Mouse (Mus musculus) forebrain, embryonic 12.5 days (tissue): ENCODE measurements at regions not wholly inside any gene's neighbourhood (a gene's known extent, or its start where the extent isn't known, plus 50 kb on each side); places are given as distances from the start of the nearest gene placed in this dataset.

Experiments used
- ATAC-seq: fragments of 200-750 bp; cut with Nextera tagmentation; 2 replicates; pipeline ENCODE4 v1.8.0; 2017; ENCODE audit warnings: moderate TSS enrichment; ENCODE audit not compliant: low FRiP score
- H3K27ac ChIP-seq: fragments of 300-500 bp; sonication (generic); 2 replicates; pipeline ENCODE4 v1.5.1; 2016; ENCODE audit warnings: mild to moderate bottlenecking
- H3K27me3 ChIP-seq: fragments of 300-500 bp; sonication (generic); 2 replicates; pipeline ENCODE4 v1.6.1; 2016; ENCODE audit warnings: mild to moderate bottlenecking
- H3K36me3 ChIP-seq: fragments of 300-500 bp; sonication (generic); replicated peaks from 2 replicates; pipeline ENCODE4 v1.6.1; 2016; ENCODE audit warnings: mild to moderate bottlenecking
- H3K4me1 ChIP-seq: fragments of 300-500 bp; sonication (generic); 2 replicates; pipeline ENCODE4 v1.6.1; 2016
- H3K4me2 ChIP-seq: fragments of 300-500 bp; sonication (generic); 2 replicates; pipeline ENCODE4 v1.6.1; 2016; ENCODE audit warnings: mild to moderate bottlenecking, moderate library complexity
- H3K4me3 ChIP-seq: fragments of 300-500 bp; sonication (generic); replicated peaks from 2 replicates; pipeline ENCODE4 v1.5.1; 2016; ENCODE audit warnings: mild to moderate bottlenecking
- H3K9ac ChIP-seq: fragments of 300-500 bp; sonication (generic); 2 replicates; pipeline ENCODE4 v1.6.1; 2016; ENCODE audit warnings: mild to moderate bottlenecking
- H3K9me3 ChIP-seq: fragments of 300-500 bp; sonication (generic); 2 replicates; pipeline ENCODE4 v1.6.1; 2016
- WGBS: fragments of 180-500 bp; shearing (Covaris S2); methylation state at CpG from one replicate; pipeline ENCODE4 v1.1.7; 2016; 5-methylcytosine and 5-hydroxymethylcytosine counted together

- Histone ChIP-seq H3K36me3 (no peaks in the 10 kb centered on the region), H3K9me3 (no peaks in the 10 kb centered on the region), H3K4me2 (no peak overlapping the region), H3K9ac (no peak overlapping the region), H3K27me3 (no peaks in the 10 kb centered on the region), H3K27ac (no peak overlapping the region), H3K4me3 (no peak overlapping the region), H3K4me1 (no peaks in the 10 kb centered on the region)
- 89% methylated on average over 2 of the region's 2 CpGs for WGBS
- ATAC-seq, result no peak
Observed at GRCm38 (mm10) chr8:90414021-90414420, 65.9 kb upstream of the Tox3 start.
